Mouse (Mus musculus) hindbrain, postnatal 0 days (tissue): ENCODE measurements around the gene Ostm1. TPM values are rescaled to one million over a fixed set of nuclear protein-coding genes. Genes with fewer than 3 reads are reported as not detected.

Source experiments
- ATAC-seq: fragments of 200-750 bp; cut with Nextera tagmentation; 2 replicates; pipeline ENCODE4 v1.8.0; 2017; ENCODE audit warnings: mild to moderate bottlenecking, moderate TSS enrichment, moderate library complexity
- DNase-seq: peaks from one replicate; pipeline ENCODE4 v3.0.0-alpha.2; 2015; ENCODE audit warnings: low spot score
- H3K27ac ChIP-seq: fragments of 300-500 bp; sonication (generic); 2 replicates; pipeline ENCODE4 v1.5.1; 2014; ENCODE audit warnings: mild to moderate bottlenecking
- H3K27me3 ChIP-seq: fragments of 300-500 bp; sonication (generic); 2 replicates; pipeline ENCODE4 v1.6.1; 2014; ENCODE audit warnings: low read length, mixed read lengths; ENCODE audit not compliant: insufficient read depth
- H3K36me3 ChIP-seq: fragments of 300-500 bp; sonication (generic); 2 replicates; pipeline ENCODE4 v1.6.1; 2014; ENCODE audit warnings: low read length, mixed read lengths; ENCODE audit not compliant: insufficient read depth
- H3K4me1 ChIP-seq: fragments of 300-500 bp; sonication (generic); 2 replicates; pipeline ENCODE4 v1.6.1; 2014; ENCODE audit warnings: antibody characterized with exemption, low read length, mixed read lengths; ENCODE audit not compliant: insufficient read depth
- H3K4me2 ChIP-seq: fragments of 300-500 bp; sonication (generic); 2 replicates; pipeline ENCODE4 v1.6.1; 2014; ENCODE audit warnings: low read depth, mild to moderate bottlenecking, low read length, moderate library complexity, mixed read lengths
- H3K4me3 ChIP-seq: fragments of 300-500 bp; sonication (generic); 2 replicates; pipeline ENCODE4 v1.5.1; 2014; ENCODE audit warnings: low read length
- H3K9ac ChIP-seq: fragments of 300-500 bp; sonication (generic); replicated peaks from 2 replicates; pipeline ENCODE4 v1.6.1; 2014; ENCODE audit warnings: mild to moderate bottlenecking, low read length, moderate library complexity, mixed read lengths
- H3K9me3 ChIP-seq: fragments of 300-500 bp; sonication (generic); 2 replicates; pipeline ENCODE4 v1.6.1; 2016; ENCODE audit warnings: low read length, mixed read lengths
- CTCF ChIP-seq: IDR thresholded peaks from 2 replicates; pipeline ENCODE4 v1.5.1; 2016; ENCODE audit warnings: antibody characterized with exemption, control low read depth, low read depth
- WGBS: fragments of 180-500 bp; shearing (Covaris S2); extraction: QIAGEN DNeasy Blood & Tissue Kit; methylation state at CpG from one replicate; pipeline ENCODE4 v1.1.7; 2014; 5-methylcytosine and 5-hydroxymethylcytosine counted together
- polyA plus RNA-seq: library from polyadenylated mRNA; unstranded; fragments of >200 nt; fragmentation: Nextera tagmentation; extraction: Ambion mirVana; gene quantifications from 2 replicates; pipeline ENCODE4 v1.2.1, GENCODE M21; 2015
- total RNA-seq: library from RNA; depleted of rRNA; stranded (reverse); fragments of >200 nt; gene quantifications from 2 replicates; pipeline ENCODE4 v1.2.3, GENCODE M21; 2014

The Ostm1 gene
- total and polyA plus RNA-seq, 2 experiments from 2014 or later = 36.8 to 43.1 TPM

- DNase-seq = no peak
- TF ChIP-seq CTCF = no peak
- Histone ChIP-seq H3K9me3 (no peaks in the 10 kb centered on the region), H3K4me2 (no peak overlapping the region), H3K27me3 (peaks cover 89% of the 10 kb centered on the region), H3K36me3 (no peaks in the 10 kb centered on the region), H3K27ac (no peak overlapping the region), H3K9ac (no peak overlapping the region), H3K4me3 (no peak overlapping the region), H3K4me1 (no peaks in the 10 kb centered on the region)
- WGBS = 2% methylated on average over 15 of the region's 15 CpGs
- no peak for ATAC-seq
These were observed 5.3 kb upstream of the Ostm1 start for GRCm38 (mm10) chr10:42578281-42578675.

- ATAC-seq (no peak), DNase-seq (no peak)
- WGBS = 2% methylated on average over 22 of the region's 22 CpGs
- Histone ChIP-seq H3K4me3 (no peak overlapping the region), H3K4me2 (no peak overlapping the region), H3K27ac (no peak overlapping the region), H3K27me3 (peaks cover 89% of the 10 kb centered on the region), H3K36me3 (no peaks in the 10 kb centered on the region), H3K4me1 (no peaks in the 10 kb centered on the region), H3K9me3 (no peaks in the 10 kb centered on the region), H3K9ac (no peak overlapping the region)
- TF ChIP-seq CTCF = no peak
These were observed 4.7 kb upstream of the Ostm1 start for GRCm38 (mm10) chr10:42578698-42579474.

GRCm38 (mm10) chr10:42579475-42580130, 4.0 kb upstream of the Ostm1 start:
- 1% methylated on average over 39 of the region's 41 CpGs for WGBS
- H3K27ac ChIP-seq = no peak overlapping the region
- no peak for TF ChIP-seq CTCF
- H3K4me2 ChIP-seq = 0 out of 2 replicates have a peak overlapping the region, but pooled peaks have one; percentile 10
- H3K27me3 ChIP-seq = peaks cover 89% of the 10 kb centered on the region
- H3K4me3 ChIP-seq = no peak overlapping the region
- H3K9ac ChIP-seq = no peak overlapping the region
- no peaks in the 10 kb centered on the region for H3K36me3 ChIP-seq
- H3K4me1 ChIP-seq = no peaks in the 10 kb centered on the region
- DNase-seq (no peak), ATAC-seq (no peak)
- H3K9me3 ChIP-seq = no peaks in the 10 kb centered on the region

DNA sequence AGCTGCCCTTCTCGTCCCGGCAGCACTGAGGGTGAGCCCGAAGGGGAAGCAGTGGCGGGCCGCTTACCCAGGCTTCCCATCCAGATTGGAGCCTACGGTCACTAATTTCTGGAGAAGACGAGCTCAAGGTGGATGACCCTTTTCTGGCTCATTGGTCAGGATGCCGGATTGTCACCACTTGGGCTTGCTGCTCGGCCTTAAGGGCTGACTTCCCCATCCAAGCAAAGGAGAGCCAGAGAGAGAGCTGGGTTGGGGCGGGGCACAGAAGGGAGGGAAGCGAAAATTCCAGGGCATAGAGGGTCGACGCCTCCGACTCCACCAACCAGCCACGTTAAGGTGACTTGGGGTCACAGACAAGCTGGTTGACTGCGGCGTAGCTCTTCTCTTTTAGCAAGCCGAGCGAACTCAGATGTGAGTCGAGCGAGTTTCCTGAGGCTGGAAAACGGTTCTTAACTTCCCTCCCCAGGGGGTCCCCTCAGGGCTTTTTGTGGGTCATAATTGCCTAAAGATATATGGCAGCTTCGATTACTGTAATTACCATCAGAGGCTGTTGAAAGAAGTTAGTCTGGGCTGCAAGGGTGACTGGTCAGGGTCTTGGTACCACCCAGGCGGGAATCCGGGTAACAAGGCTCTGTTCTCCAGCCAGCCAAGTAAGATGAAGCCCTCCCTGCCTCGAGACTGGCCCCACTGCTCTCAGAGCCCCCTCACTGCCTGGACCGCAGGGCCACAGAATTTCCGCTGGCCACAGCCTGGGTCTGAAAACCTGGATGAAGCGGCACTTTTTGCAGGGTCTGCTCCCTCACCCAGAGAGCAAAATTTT, 3.3 kb upstream of the Ostm1 start:
- ATAC-seq (no peak), DNase-seq (no peak)
- 2% methylated on average over 29 of the region's 29 CpGs for WGBS
- H3K27me3 ChIP-seq = peaks cover 89% of the 10 kb centered on the region
- H3K4me1 ChIP-seq = no peaks in the 10 kb centered on the region
- no peak overlapping the region for H3K9ac ChIP-seq
- H3K27ac ChIP-seq = no peak overlapping the region
- no peaks in the 10 kb centered on the region for H3K36me3 ChIP-seq
- no peak overlapping the region for H3K4me3 ChIP-seq
- H3K4me2 ChIP-seq = no peak overlapping the region
- no peaks in the 10 kb centered on the region for H3K9me3 ChIP-seq
- TF ChIP-seq CTCF = no peak

DNA sequence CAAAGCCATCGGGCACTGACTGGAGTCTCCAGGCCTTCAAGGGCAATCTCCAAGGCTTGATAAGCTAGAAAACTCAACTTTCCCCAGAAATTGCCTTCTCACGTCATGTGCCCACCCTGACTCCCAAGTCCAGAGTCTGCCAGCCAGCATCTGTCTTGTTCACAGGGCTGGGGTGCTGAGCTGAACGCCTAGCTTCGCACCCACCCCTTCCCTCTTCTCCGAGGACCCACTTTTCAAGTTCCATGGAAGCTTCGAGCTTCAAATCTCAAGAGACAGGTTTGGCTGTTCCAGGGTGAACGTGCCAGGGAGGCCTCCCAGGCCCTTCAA, 2.7 kb upstream of the Ostm1 start:
- WGBS = 6% methylated on average over 7 of the region's 7 CpGs
- Histone ChIP-seq H3K9me3 (no peaks in the 10 kb centered on the region), H3K27ac (no peak overlapping the region), H3K4me1 (no peaks in the 10 kb centered on the region), H3K27me3 (peaks cover 89% of the 10 kb centered on the region), H3K36me3 (no peaks in the 10 kb centered on the region), H3K4me2 (no peak overlapping the region), H3K9ac (no peak overlapping the region), H3K4me3 (no peak overlapping the region)
- no peak for TF ChIP-seq CTCF
- ATAC-seq (no peak), DNase-seq (no peak)

- H3K4me2 ChIP-seq = no peak overlapping the region
- no peaks in the 10 kb centered on the region for H3K36me3 ChIP-seq
- no peak overlapping the region for H3K27ac ChIP-seq
- no peak for ATAC-seq
- no peak for DNase-seq
- H3K4me3 ChIP-seq = no peak overlapping the region
- 1% methylated on average over 43 of the region's 45 CpGs for WGBS
- no peaks in the 10 kb centered on the region for H3K9me3 ChIP-seq
- H3K9ac ChIP-seq = no peak overlapping the region
- peaks cover 90% of the 10 kb centered on the region for H3K27me3 ChIP-seq
- no peaks in the 10 kb centered on the region for H3K4me1 ChIP-seq
- TF ChIP-seq CTCF = no peak
These were observed 1.7 kb upstream of the Ostm1 start for GRCm38 (mm10) chr10:42581694-42582565.
